Mouse (Mus musculus): ENCODE measurements around the gene Dnmt1.

- no peak for TF ChIP-seq ZC3H11A (IDR thresholded peaks at IDR 0.05; ENCODE audit: borderline replicate concordance, low read depth, low read length)
- TF ChIP-seq MAFK (IDR thresholded peaks at IDR 0.05; ENCODE audit: insufficient read depth, low read depth, low read length): no peak
- TF ChIP-seq ZNF384 (IDR thresholded peaks at IDR 0.05; ENCODE audit: low read depth, low read length): no peak
- TF ChIP-seq CHD2 (IDR thresholded peaks at IDR 0.05; ENCODE audit: low read depth, low read length): no peak
- no peak for TF ChIP-seq HCFC1 (IDR thresholded peaks at IDR 0.05; ENCODE audit: borderline replicate concordance, insufficient read depth, low read length)
These were observed 81.5 kb downstream of the Dnmt1 start for GRCm38 (mm10) chr9:20878041-20878709.
